Mouse (Mus musculus) erythroid progenitor cell, adult 5-6 weeks (primary cell): ENCODE data around the gene Zfp462. TPM values are rescaled to one million over a fixed set of nuclear protein-coding genes. Genes with fewer than 3 reads are reported as not detected.

ENCODE experiments used
- ATAC-seq: replicated peaks from 2 replicates; pipeline ENCODE4 v1.8.0; 2016; ENCODE audit warnings: moderate number of reproducible peaks, mild to moderate bottlenecking, moderate TSS enrichment, inconsistent platforms; ENCODE audit not compliant: poor library complexity, low FRiP score, severe bottlenecking
- total RNA-seq, 2 experiments: library from RNA; stranded (forward) in 1 of 2; stranded (reverse) in 1 of 2; fragments of 150-400 nt in 1 of 2; fragments of 186-747, 209-891 nt in 1 of 2; gene quantifications; 2 replicates each; pipeline versions ENCODE4 v1.2.3 to v1.2.4; 2015 to 2017; ENCODE audit warnings: low replicate concordance in 2 of 2

The Zfp462 gene
- total RNA-seq, 2 experiments from 2014 or later: not detected

GRCm38 (mm10) chr4:54949561-54949940 lies 4.7 kb downstream of the Zfp462 start:
- ATAC-seq: no peak

GRCm38 (mm10) chr4:54950136-54950535 lies 5.3 kb downstream of the Zfp462 start:
- ATAC-seq: no peak

- ATAC-seq: no peak
Observed at GRCm38 (mm10) chr4:54950866-54951265, 6.0 kb downstream of the Zfp462 start.

- ATAC-seq: no peak
Observed at GRCm38 (mm10) chr4:54953657-54954395, 9.0 kb downstream of the Zfp462 start.

GRCm38 (mm10) chr4:54954455-54954854 lies 9.6 kb downstream of the Zfp462 start:
- no peak for ATAC-seq

- no peak for ATAC-seq
Observed at GRCm38 (mm10) chr4:54960776-54961175, 15.9 kb downstream of the Zfp462 start.

- ATAC-seq: no peak
Observed at GRCm38 (mm10) chr4:54962141-54962540, 17.3 kb downstream of the Zfp462 start.

GRCm38 (mm10) chr4:54963551-54963950 lies 18.7 kb downstream of the Zfp462 start:
- no peak for ATAC-seq

- no peak for ATAC-seq
Observed at GRCm38 (mm10) chr4:54965169-54965695, 20.4 kb downstream of the Zfp462 start.

- ATAC-seq: no peak
Observed at GRCm38 (mm10) chr4:54966161-54966806, 21.4 kb downstream of the Zfp462 start.

GRCm38 (mm10) chr4:54967166-54967565 lies 22.3 kb downstream of the Zfp462 start:
- ATAC-seq: no peak

- ATAC-seq: no peak
Observed at GRCm38 (mm10) chr4:54967721-54968120, 22.9 kb downstream of the Zfp462 start.

- no peak for ATAC-seq
Observed at GRCm38 (mm10) chr4:54969671-54970295, 24.9 kb downstream of the Zfp462 start.

- ATAC-seq: no peak
Observed at GRCm38 (mm10) chr4:54971386-54971785, 26.5 kb downstream of the Zfp462 start.

GRCm38 (mm10) chr4:54972096-54972495 lies 27.2 kb downstream of the Zfp462 start:
- ATAC-seq: no peak

- ATAC-seq: no peak
Observed at GRCm38 (mm10) chr4:54972827-54973560, 28.1 kb downstream of the Zfp462 start.

- no peak for ATAC-seq
Observed at GRCm38 (mm10) chr4:54979771-54980472, 35.1 kb downstream of the Zfp462 start.

GRCm38 (mm10) chr4:54984502-54984901 lies 39.7 kb downstream of the Zfp462 start:
- no peak for ATAC-seq

- ATAC-seq: no peak
Observed at GRCm38 (mm10) chr4:54986671-54987070, 41.8 kb downstream of the Zfp462 start.

- no peak for ATAC-seq
Observed at GRCm38 (mm10) chr4:54987256-54987655, 42.4 kb downstream of the Zfp462 start.
